ENCODE assay signal across 11 mouse cellular contexts in the genomic region with DNA sequence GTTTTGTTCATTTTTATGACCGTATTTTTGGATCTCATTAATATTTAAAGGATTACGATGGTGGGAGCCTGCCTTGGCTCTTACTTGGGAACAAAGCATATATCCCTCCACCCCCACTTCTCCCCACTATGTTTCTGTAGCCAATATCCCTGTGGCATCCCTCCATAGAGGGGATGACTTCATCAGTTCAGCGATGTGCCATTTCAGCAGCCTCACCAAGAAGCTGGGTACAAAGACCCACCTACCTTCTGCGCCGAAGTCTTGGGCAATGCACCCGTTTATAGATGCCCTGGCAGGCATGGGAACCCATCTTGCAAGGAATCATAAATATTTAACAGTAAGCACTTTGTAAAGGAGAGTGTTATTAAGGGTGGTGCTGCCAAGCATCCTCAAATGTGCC.
"Had no signal": no experiment of that assay in that cellular context is flagged by ENCODE, and none has a peak within 500 bp of the region (broad histone marks: within the 10 kb centered on the region; RNA-seq: fewer than 3 reads in every experiment).

No protein-coding gene starts in this region.

- DNase-seq: forebrain, postnatal 0 days; gastrocnemius, postnatal 14 days; gastrocnemius, postnatal 36 days; heart, adult 11 months; kidney, adult 11 months; kidney, adult 2 months; kidney, adult 9 months; kidney, postnatal 14 days; kidney, postnatal 36 days; liver; liver, embryonic 13.5 days had no signal
